Mouse (Mus musculus) MN1 (cell line): ENCODE results near the gene D430041D05Rik.

Experiments
- DNase-seq: peaks from one replicate; pipeline ENCODE4 v3.0.0-alpha.2; 2016; ENCODE audit warnings: low spot score

The D430041D05Rik gene

GRCm38 (mm10) chr2:104150608-104151397, 260.0 kb downstream of the D430041D05Rik start:
- no peak for DNase-seq

GRCm38 (mm10) chr2:104147910-104148561, 262.8 kb downstream of the D430041D05Rik start:
- DNase-seq: no peak

GRCm38 (mm10) chr2:104145983-104146382, 264.8 kb downstream of the D430041D05Rik start:
- peak; percentile 67 for DNase-seq

- no peak for DNase-seq
Measured at GRCm38 (mm10) chr2:104144004-104144403, 266.8 kb downstream of the D430041D05Rik start.

DNA sequence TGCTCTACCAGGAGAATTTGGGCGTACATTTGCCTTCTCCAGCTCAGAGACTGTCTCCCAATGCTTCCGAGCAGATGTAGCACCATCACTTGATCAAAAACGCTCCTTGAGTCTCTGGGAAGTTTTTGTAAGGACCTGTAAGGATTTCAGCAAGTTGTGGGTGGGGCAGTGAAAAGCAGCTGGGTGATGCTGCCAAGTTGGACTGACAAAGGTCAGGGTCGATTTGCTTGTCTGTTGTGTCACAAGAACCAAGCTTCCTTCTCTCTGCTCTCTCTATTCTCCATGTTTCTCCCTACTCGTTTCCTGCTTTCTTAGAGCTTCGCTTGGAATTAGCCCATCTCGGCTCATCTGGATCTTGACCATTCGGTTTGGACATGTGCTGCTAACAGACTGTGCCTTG, 268.7 kb downstream of the D430041D05Rik start:
- DNase-seq: no peak

DNA sequence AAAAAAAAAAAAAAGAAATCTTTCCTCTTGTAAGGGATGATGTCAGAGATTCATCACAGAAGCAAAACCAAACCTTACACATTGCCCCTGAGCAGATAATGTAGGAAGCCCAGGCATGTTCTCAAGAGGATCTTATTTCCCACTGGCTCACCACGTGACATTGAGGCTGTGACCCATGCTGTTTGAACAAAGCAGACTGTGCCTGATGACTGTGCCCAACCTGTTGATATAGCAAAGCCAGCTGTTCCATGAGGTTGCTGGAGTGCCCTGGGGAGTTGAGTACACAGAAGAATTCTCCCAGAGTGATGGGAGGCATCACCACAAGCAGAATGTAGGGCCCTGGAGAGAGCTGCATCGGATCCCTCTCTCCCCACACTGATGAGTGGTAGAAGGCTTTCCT, 274.9 kb downstream of the D430041D05Rik start:
- no peak for DNase-seq

DNA sequence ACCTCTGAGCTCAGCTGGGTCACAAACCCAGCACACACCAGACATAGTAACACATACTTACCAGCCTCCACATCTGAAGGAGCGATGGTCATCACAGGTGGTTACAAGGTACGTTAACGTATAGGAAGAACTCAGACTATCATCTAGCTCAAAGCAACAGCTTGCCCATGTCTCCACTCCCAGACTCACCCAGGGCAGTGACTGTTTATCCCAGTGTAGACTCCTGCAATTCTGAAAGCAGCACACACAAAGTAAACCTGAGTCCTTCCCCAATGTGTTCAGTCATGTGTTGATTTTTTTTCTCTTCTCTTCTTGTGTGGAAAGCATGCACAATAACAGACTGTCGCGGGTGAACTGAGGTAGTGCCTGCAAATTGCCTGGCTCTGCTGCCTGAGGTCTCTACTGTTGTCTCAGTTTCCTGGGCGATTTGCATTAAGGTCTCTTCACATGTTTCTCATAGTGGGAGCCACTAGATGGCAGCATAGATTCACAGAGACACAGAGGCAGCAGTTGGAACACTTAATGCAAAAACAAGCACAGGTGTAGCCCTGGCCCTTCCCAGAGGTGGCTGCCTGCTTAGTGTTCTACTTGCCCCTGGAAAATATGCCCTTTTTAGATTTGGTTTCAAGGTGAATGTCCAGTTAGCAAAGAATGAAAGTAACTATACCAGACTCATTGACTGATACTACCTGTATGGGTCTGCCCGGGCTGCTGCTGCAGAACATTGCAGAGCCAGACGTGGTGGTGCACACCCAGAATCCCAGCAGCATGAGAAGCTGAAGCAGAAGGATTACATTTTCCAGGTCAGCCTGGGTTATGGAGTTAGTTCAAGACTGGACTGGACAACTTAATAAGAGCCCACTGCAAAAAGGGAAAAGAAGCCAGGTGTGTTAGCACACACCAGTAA, 276.4 kb downstream of the D430041D05Rik start:
- DNase-seq: peak; percentile 85

GRCm38 (mm10) chr2:104133042-104133810, 277.6 kb downstream of the D430041D05Rik start:
- DNase-seq: no peak

- DNase-seq: no peak
Measured at GRCm38 (mm10) chr2:104132266-104132859, 278.4 kb downstream of the D430041D05Rik start.

DNA sequence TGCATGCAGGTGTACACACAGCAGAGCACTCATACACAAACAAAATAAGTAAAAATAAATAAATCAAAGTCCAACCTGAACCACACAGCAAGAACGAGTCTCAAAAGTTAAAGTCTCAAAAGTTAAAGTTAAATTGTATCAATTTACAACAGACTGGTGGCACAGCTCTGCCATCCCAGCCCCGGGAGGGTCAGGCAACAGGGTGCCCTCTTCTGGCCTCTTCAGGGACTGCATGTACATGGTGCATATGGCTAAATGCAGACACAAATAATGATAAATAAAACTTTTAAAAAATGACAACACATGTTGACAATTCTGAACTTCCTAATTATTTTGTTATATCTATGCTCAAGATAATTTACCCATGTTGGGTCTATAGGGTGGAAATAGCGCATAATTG, 279.8 kb downstream of the D430041D05Rik start:
- DNase-seq: no peak

DNA sequence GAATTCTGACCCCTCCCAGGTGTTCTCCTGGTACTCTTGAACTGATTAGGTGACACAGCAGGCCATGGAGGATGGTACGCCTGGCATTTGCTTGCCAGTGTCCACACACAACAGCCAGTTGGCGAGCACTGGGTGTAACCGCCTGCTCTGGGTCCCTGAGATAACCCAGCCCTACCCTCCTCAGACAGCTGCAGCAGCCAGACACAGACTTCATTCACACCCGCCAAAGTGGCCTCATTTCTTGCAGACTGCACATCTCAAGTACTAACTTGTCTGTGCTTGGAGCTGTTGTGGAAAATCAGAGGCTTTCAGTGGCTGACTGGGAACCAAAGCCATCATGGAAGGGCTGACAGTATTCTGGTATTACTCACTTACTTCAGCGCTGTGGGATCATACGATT, 280.6 kb downstream of the D430041D05Rik start:
- DNase-seq: no peak

GRCm38 (mm10) chr2:104128803-104129531, 281.8 kb downstream of the D430041D05Rik start:
- no peak for DNase-seq

GRCm38 (mm10) chr2:104124071-104124470, 286.7 kb downstream of the D430041D05Rik start:
- no peak for DNase-seq

DNA sequence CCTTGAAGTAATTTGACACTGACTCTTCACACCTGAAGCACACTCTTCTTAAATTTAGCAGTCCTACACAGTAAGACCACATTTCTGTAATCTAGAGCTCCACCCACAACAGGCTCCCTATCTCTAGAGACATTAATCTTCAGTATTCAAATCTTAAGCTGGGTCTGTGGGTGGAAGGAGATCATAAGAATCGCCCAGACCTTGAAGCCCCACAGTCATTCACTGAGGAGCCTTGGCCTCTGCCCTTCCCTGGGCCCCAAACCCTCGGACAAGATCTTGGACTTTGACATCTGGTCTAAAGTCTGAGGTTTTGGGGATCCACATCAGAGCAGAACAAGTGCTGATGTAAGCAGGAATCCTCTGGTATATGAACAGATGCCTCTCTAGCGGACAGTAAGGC, 287.3 kb downstream of the D430041D05Rik start:
- no peak for DNase-seq

DNA sequence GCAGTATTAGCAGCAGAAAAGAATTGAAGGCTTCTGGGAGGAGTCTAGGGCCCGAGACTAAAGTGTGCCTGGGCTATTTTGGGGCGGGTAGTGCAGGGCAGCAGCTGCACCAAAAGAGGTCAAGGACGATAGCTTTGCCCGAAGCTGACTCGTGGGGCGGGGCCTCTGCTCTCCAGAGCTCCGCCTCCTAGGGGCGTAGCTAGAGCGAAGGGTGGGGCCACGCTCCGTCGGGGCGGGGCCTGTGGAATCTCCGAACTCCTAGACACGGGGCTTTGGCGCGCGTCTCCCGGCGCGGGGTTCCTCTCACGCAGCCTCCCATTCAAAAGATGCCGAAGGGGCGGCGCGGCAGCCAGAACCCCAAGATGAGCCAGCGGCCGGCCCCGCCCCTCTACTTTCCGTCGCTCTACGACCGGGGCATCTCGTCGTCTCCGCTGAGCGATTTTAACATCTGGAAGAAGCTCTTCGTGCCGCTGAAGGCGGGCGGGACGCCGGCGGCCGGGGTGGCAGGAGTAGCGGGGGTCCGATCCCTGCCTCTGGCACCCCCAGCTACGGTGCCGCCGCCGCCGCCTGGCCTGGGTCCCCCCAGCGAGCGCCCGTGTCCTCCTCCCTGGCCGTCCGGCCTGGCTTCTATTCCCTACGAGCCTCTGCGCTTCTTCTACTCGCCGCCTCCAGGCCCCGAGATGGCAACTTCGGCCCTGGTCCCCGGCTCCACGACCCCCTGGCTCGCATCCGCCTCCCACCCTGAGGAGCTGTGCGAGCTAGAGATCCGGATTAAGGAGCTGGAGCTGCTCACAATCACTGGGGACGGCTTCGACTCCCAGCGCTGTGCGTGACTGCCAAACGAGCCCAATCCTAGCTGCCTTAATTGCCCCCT, 288.1 kb downstream of the D430041D05Rik start, which contains the start of gene A930018P22Rik:
Gene A930018P22Rik (plus strand): TSS at position 265 of the 874 bp plus-strand sequence.
- peak; percentile 92 for DNase-seq

GRCm38 (mm10) chr2:104121681-104122504, 288.9 kb downstream of the D430041D05Rik start:
- no peak for DNase-seq

DNA sequence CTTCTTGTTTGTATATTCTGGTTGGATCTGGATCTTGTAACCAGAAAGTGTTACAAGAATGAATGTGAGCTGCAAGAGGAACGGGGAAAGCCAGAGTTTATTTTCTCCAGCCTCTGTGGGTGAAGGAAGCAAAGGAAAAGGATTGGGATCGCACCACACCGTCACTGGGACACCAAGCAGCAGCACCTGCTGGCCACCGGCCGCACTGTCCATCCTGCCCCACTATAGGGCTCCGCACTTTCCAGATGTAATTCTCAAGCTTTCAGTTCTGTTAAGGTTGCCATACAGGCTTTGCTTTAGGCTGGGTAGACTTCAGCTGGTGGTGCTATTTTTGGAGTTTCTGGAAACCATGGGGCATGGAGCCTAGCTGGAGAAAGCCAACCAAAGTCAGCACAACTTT, 290.5 kb downstream of the D430041D05Rik start:
- no peak for DNase-seq

DNA sequence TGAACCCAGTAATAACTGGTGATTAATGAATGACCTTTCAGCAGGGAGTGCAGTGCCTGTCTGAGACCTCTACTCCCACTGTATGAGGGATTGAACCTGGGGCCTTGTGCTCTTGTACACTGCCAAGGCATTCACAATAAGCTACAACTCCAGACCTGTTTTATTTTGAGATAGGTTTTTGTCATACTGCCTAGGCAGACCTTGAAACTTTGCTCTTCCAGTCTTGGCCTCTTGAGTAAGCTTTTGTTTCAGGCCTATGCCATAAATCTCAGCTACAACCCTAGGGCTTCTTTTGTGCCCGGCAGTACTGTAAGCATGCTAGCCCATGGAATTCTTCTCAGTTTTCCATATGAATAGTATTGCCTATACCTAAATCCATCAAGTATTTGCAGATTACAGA, 291.7 kb downstream of the D430041D05Rik start:
- DNase-seq: no peak
